Mouse (Mus musculus) right cerebral cortex, postnatal 4 days (tissue): ENCODE measurements around the gene Szt2.

Experiments used
- DNase-seq: peaks from one replicate; pipeline ENCODE4 v3.0.0-alpha.2; 2022

Szt2 gene

GRCm38 (mm10) chr4:118410871-118411270 is 1.8 kb upstream of the Szt2 start:
- no peak for DNase-seq

GRCm38 (mm10) chr4:118402701-118403100 is 6.4 kb downstream of the Szt2 start:
- DNase-seq = no peak

GRCm38 (mm10) chr4:118401918-118402317 is 7.2 kb downstream of the Szt2 start:
- DNase-seq = no peak

- no peak for DNase-seq
Measured at GRCm38 (mm10) chr4:118401421-118401820, 7.7 kb downstream of the Szt2 start.

- no peak for DNase-seq
Measured at GRCm38 (mm10) chr4:118398400-118398799, 10.7 kb downstream of the Szt2 start.

GRCm38 (mm10) chr4:118396433-118396832 is 12.6 kb downstream of the Szt2 start:
- no peak for DNase-seq

- no peak for DNase-seq
Measured at GRCm38 (mm10) chr4:118395289-118395688, 13.8 kb downstream of the Szt2 start.

- DNase-seq = no peak
Measured at GRCm38 (mm10) chr4:118394505-118394904, 14.6 kb downstream of the Szt2 start.

- DNase-seq = no peak
Measured at GRCm38 (mm10) chr4:118390146-118390545, 18.9 kb downstream of the Szt2 start.

- no peak for DNase-seq
Measured at GRCm38 (mm10) chr4:118387316-118387715, 21.8 kb downstream of the Szt2 start.

GRCm38 (mm10) chr4:118383271-118383670 is 25.8 kb downstream of the Szt2 start:
- DNase-seq = no peak

GRCm38 (mm10) chr4:118375999-118376398 is 33.1 kb downstream of the Szt2 start:
- no peak for DNase-seq

GRCm38 (mm10) chr4:118371822-118372221 is 37.3 kb downstream of the Szt2 start:
- no peak for DNase-seq

- no peak for DNase-seq
Measured at GRCm38 (mm10) chr4:118368616-118369015, 40.5 kb downstream of the Szt2 start.

- no peak for DNase-seq
Measured at GRCm38 (mm10) chr4:118367551-118367950, 41.5 kb downstream of the Szt2 start.

GRCm38 (mm10) chr4:118365991-118366390 is 43.1 kb downstream of the Szt2 start:
- no peak for DNase-seq

- DNase-seq = no peak
Measured at GRCm38 (mm10) chr4:118364641-118365040, 44.4 kb downstream of the Szt2 start.

GRCm38 (mm10) chr4:118363985-118364384 is 45.1 kb downstream of the Szt2 start:
- no peak for DNase-seq

- no peak for DNase-seq
Measured at GRCm38 (mm10) chr4:118362879-118363278, 46.2 kb downstream of the Szt2 start.

- no peak for DNase-seq
Measured at GRCm38 (mm10) chr4:118361451-118361850, 47.6 kb downstream of the Szt2 start.

- peak; percentile 63 for DNase-seq
Measured at GRCm38 (mm10) chr4:118359896-118360720, 49.0 kb downstream of the Szt2 start.

- DNase-seq = no peak
Measured at GRCm38 (mm10) chr4:118359211-118359895, 49.7 kb downstream of the Szt2 start.

- no peak for DNase-seq
Measured at GRCm38 (mm10) chr4:118358159-118358895, 50.7 kb downstream of the Szt2 start.

GRCm38 (mm10) chr4:118357504-118357903 is 51.6 kb downstream of the Szt2 start:
- DNase-seq = no peak
